Mouse (Mus musculus): ENCODE measurements around the gene Tssc4.

DNA sequence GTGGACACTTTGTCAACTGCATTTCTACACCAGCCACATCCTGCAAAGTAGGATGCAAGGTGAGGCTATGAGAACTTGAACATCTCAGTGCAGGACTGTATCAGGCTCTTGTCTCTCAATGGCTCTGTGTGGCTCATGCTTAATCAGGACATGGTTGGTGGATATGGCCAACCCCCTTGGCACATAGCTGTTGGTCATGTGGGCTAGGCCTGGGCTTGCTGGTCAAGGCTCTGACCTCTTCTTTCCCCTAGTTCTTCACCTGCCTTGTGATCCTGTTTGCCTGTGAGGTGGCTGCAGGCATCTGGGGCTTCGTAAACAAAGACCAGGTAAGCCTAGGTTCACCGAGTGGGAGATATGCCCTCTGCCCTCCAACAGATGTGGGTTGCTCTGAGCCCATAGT, 3.4 kb upstream of the Tssc4 start:
- no peak for TF ChIP-seq CTCF (IDR thresholded peaks at IDR 0.05; ENCODE audit: borderline replicate concordance, control insufficient read depth, extremely low read depth, insufficient read depth, low read length, poor library complexity)
- TF ChIP-seq POLR2A (IDR thresholded peaks at IDR 0.05; ENCODE audit: control insufficient read depth, extremely low read depth, insufficient read depth, low read length, poor library complexity), result no peak
